23 mouse cellular contexts compared by ENCODE assay signal in genomic region chr15:16882542-16882941, GRCm38 (mm10).
DNase-seq lines count a peak whose midpoint lies in the region; ATAC-seq lines count a peak whose summit lies in the region.
"Had no signal": no experiment of that assay in that cellular context is flagged by ENCODE, and none has a peak within 500 bp of the region (broad histone marks: within the 10 kb centered on the region; RNA-seq: fewer than 3 reads in every experiment).

No protein-coding gene starts in this region.

- H3K9me3 ChIP-seq in intestine, embryonic 15.5 days: no peaks in the 10 kb centered on the region
- no peaks in the 10 kb centered on the region for H3K9me3 ChIP-seq in intestine, embryonic 16.5 days (ENCODE audit: control insufficient read depth, low read length)
- peaks cover 12% of the 10 kb centered on the region; the same call in 1 of the 2 replicates for H3K9me3 ChIP-seq in midbrain, embryonic 10.5 days (replicated peaks)
- H3K9me3 ChIP-seq: forebrain, embryonic 13.5 days; forebrain, embryonic 15.5 days; G1E had no signal

- H3K27me3 ChIP-seq in intestine, embryonic 15.5 days (replicated peaks): no peaks in the 10 kb centered on the region
- no peaks in the 10 kb centered on the region for H3K27me3 ChIP-seq in intestine, embryonic 16.5 days (replicated peaks; ENCODE audit: control insufficient read depth, insufficient read depth, low read length)
- no peaks in the 10 kb centered on the region for H3K27me3 ChIP-seq in midbrain, embryonic 10.5 days (ENCODE audit: low read depth, poor library complexity, severe bottlenecking)
- H3K27me3 ChIP-seq: CH12.LX; embryonic facial prominence, embryonic 12.5 days; forebrain, embryonic 13.5 days; forebrain, embryonic 15.5 days; Patski had no signal

- H3K4me1 ChIP-seq in intestine, embryonic 15.5 days (replicated peaks): no peaks in the 10 kb centered on the region
- no peaks in the 10 kb centered on the region for H3K4me1 ChIP-seq in intestine, embryonic 16.5 days (ENCODE audit: control insufficient read depth, insufficient read depth, low read length)
- no peaks in the 10 kb centered on the region for H3K4me1 ChIP-seq in midbrain, embryonic 10.5 days
- H3K4me1 ChIP-seq: embryonic facial prominence, embryonic 10.5 days; embryonic facial prominence, embryonic 12.5 days; forebrain, embryonic 13.5 days; forebrain, embryonic 15.5 days had no signal

- no peak overlapping the region for H3K4me3 ChIP-seq in intestine, embryonic 15.5 days (replicated peaks)
- H3K4me3 ChIP-seq in intestine, embryonic 16.5 days (ENCODE audit: low read length): no peak overlapping the region
- H3K4me3 ChIP-seq in midbrain, embryonic 10.5 days: no peak overlapping the region
- H3K4me3 ChIP-seq: embryonic facial prominence, embryonic 10.5 days; embryonic facial prominence, embryonic 12.5 days; forebrain, embryonic 13.5 days; forebrain, embryonic 15.5 days had no signal

- no peaks in the 10 kb centered on the region for H3K36me3 ChIP-seq in intestine, embryonic 15.5 days
- H3K36me3 ChIP-seq in intestine, embryonic 16.5 days (ENCODE audit: control insufficient read depth, insufficient read depth, low read length): no peaks in the 10 kb centered on the region
- H3K36me3 ChIP-seq in midbrain, embryonic 10.5 days: no peaks in the 10 kb centered on the region
- H3K36me3 ChIP-seq: embryonic facial prominence, embryonic 10.5 days; embryonic facial prominence, embryonic 12.5 days; forebrain, embryonic 15.5 days; G1E had no signal

- peak; percentile 36 for DNase-seq in large intestine, adult 2 months (ENCODE audit: low read depth, low spot score)
- DNase-seq in left cerebral cortex, adult 11 months (ENCODE audit: low spot score): no peak
- DNase-seq in midbrain, embryonic 10.5 days (ENCODE audit: low spot score): no peak
- DNase-seq in spleen, adult 18-20 months: no peak
- DNase-seq: adrenal gland, adult 8-10 months; adrenal gland, postnatal 14 days; adrenal gland, postnatal 36 days; cerebellum, adult 11-12 months; cerebellum, adult 2 months; cerebellum, adult 9-10 months; cerebellum, postnatal 10 days; cerebellum, postnatal 25 days had no signal

- no peak overlapping the region for H3K27ac ChIP-seq in intestine, embryonic 15.5 days
- H3K27ac ChIP-seq in intestine, embryonic 16.5 days (ENCODE audit: low read length): no peak overlapping the region
- no peak overlapping the region for H3K27ac ChIP-seq in midbrain, embryonic 10.5 days (replicated peaks)
- H3K27ac ChIP-seq: embryonic facial prominence, embryonic 10.5 days; embryonic facial prominence, embryonic 12.5 days; forebrain, embryonic 13.5 days; forebrain, embryonic 15.5 days had no signal

- no peak overlapping the region for H3K4me2 ChIP-seq in intestine, embryonic 15.5 days (replicated peaks)
- H3K4me2 ChIP-seq in intestine, embryonic 16.5 days (ENCODE audit: low read depth, low read length): no peak overlapping the region
- H3K4me2 ChIP-seq: embryonic facial prominence, embryonic 12.5 days; forebrain, embryonic 13.5 days; forebrain, embryonic 15.5 days had no signal

- no peak overlapping the region for H3K9ac ChIP-seq in intestine, embryonic 15.5 days
- no peak overlapping the region for H3K9ac ChIP-seq in intestine, embryonic 16.5 days (ENCODE audit: low read depth, low read length)
- H3K9ac ChIP-seq: embryonic facial prominence, embryonic 12.5 days; forebrain, embryonic 13.5 days; forebrain, embryonic 15.5 days had no signal

- 58% methylated on average over 3 of the region's 3 CpGs for WGBS in intestine, embryonic 15.5 days
- 57% methylated on average over 3 of the region's 3 CpGs for WGBS in intestine, embryonic 16.5 days
- WGBS in large intestine, adult 2 months: 31% methylated on average over 3 of the region's 3 CpGs
- 84% methylated on average over 3 of the region's 3 CpGs for WGBS in midbrain, embryonic 10.5 days

- peak; percentile 56 for ATAC-seq in intestine, embryonic 15.5 days
- peak; percentile 82 for ATAC-seq in intestine, embryonic 16.5 days
- ATAC-seq: activated CD4-positive, CD25-positive, alpha-beta regulatory T cell, adult 4 months; CD4-positive, CD25-positive, alpha-beta regulatory T cell, adult 4 months; forebrain, embryonic 13.5 days; forebrain, embryonic 15.5 days; Patski had no signal
